In the genomic region with DNA sequence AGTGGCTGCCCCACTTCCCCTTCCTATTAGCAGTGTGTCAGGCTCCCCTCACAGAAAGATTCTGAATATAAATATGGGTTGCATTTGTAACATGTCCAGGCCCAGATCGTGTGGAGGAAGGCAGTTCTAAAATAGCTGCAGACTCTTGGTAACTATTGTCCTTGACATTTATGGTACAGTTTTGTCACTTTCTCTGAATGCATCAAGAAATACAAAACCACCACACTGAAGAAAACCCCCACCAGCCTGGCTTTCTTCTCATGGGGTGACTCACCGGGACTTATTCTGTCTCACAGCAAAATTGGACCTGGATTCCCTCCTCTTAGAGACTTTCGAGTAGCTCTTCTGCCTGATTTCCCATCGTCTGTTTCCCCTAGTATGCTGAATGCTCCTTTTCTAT, we compare ENCODE assay signal across 18 mouse cellular contexts.
DNase-seq lines count a peak whose midpoint lies in the region; ATAC-seq and TF ChIP-seq lines count a peak whose summit lies in the region.
"Had no signal": no experiment of that assay in that cellular context is flagged by ENCODE, and none has a peak within 500 bp of the region (broad histone marks: within the 10 kb centered on the region; RNA-seq: fewer than 3 reads in every experiment).

No protein-coding gene starts in this region.

- intact Hi-C loops in left cerebral cortex, postnatal 36 days (cut with DNase I) = no loop called here

- 52% methylated on average over 4 of the region's 4 CpGs for WGBS in forebrain, embryonic 14.5 days
- WGBS in forebrain, postnatal 0 days = 36% methylated on average over 4 of the region's 4 CpGs
- WGBS in hindbrain, embryonic 14.5 days = 52% methylated on average over 4 of the region's 4 CpGs

- no peaks in the 10 kb centered on the region for H3K27me3 ChIP-seq in forebrain, embryonic 14.5 days (replicated peaks; ENCODE audit: control insufficient read depth, insufficient read depth, low read length)
- no peaks in the 10 kb centered on the region for H3K27me3 ChIP-seq in forebrain, postnatal 0 days (ENCODE audit: insufficient read depth, low read length)
- H3K27me3 ChIP-seq in hindbrain, embryonic 14.5 days (ENCODE audit: control insufficient read depth, insufficient read depth, low read length) = no peaks in the 10 kb centered on the region
- H3K27me3 ChIP-seq: embryonic facial prominence, embryonic 13.5 days; heart, embryonic 15.5 days; hindbrain, embryonic 12.5 days; limb, embryonic 13.5 days had no signal

- ATAC-seq in forebrain, embryonic 14.5 days = no peak
- ATAC-seq in forebrain, postnatal 0 days = no peak
- peak; percentile 94 for ATAC-seq in frontal cortex, adult (ENCODE audit: low TSS enrichment)
- ATAC-seq in hindbrain, embryonic 14.5 days (ENCODE audit: low FRiP score) = no peak
- ATAC-seq: activated CD4-positive, CD25-positive, alpha-beta regulatory T cell, adult 4 months; intestine, postnatal 0 days; liver, postnatal 0 days had no signal

- DNase-seq in forebrain, embryonic 14.5 days (ENCODE audit: low spot score) = peak; percentile 2
- no peak for DNase-seq in forebrain, postnatal 0 days
- DNase-seq in layer of hippocampus, adult 9-10 months (ENCODE audit: low spot score) = peak; percentile 1
- DNase-seq in left cerebral cortex, postnatal 36 days (ENCODE audit: low spot score in 2 of 2) = peak; percentile 36 to 61
- DNase-seq in urinary bladder, postnatal 25 days (ENCODE audit: low spot score) = no peak
- no peak for DNase-seq in kidney, adult 18-20 months
- DNase-seq in hindbrain, embryonic 14.5 days (ENCODE audit: low spot score) = no peak
- DNase-seq: adrenal gland, postnatal 36 days; cerebellum, postnatal 36 days; kidney, postnatal 14 days; liver, postnatal 0 days had no signal

- H3K9ac ChIP-seq in forebrain, embryonic 14.5 days (ENCODE audit: low read length) = no peak overlapping the region
- H3K9ac ChIP-seq in forebrain, postnatal 0 days = no peak overlapping the region
- H3K9ac ChIP-seq in hindbrain, embryonic 14.5 days = no peak overlapping the region
- H3K9ac ChIP-seq: embryonic facial prominence, embryonic 13.5 days; heart, embryonic 15.5 days; hindbrain, embryonic 12.5 days; limb, embryonic 13.5 days; liver, postnatal 0 days had no signal

- H3K36me3 ChIP-seq in forebrain, embryonic 14.5 days (ENCODE audit: control insufficient read depth, insufficient read depth, low read length) = no peaks in the 10 kb centered on the region
- H3K36me3 ChIP-seq in forebrain, postnatal 0 days (ENCODE audit: insufficient read depth) = no peaks in the 10 kb centered on the region
- H3K36me3 ChIP-seq in hindbrain, embryonic 14.5 days (replicated peaks; ENCODE audit: control insufficient read depth, insufficient read depth) = no peaks in the 10 kb centered on the region
- H3K36me3 ChIP-seq: embryonic facial prominence, embryonic 13.5 days; heart, embryonic 15.5 days; hindbrain, embryonic 12.5 days; limb, embryonic 13.5 days had no signal

- no peak for TF ChIP-seq CTCF in forebrain, postnatal 0 days (IDR thresholded peaks at IDR 0.05; ENCODE audit: low read depth)

- H3K4me2 ChIP-seq in forebrain, embryonic 14.5 days (ENCODE audit: low read length) = no peak overlapping the region
- H3K4me2 ChIP-seq in forebrain, postnatal 0 days (ENCODE audit: low read depth) = no peak overlapping the region
- no peak overlapping the region for H3K4me2 ChIP-seq in hindbrain, embryonic 14.5 days (replicated peaks)
- H3K4me2 ChIP-seq: embryonic facial prominence, embryonic 13.5 days; heart, embryonic 15.5 days; hindbrain, embryonic 12.5 days; limb, embryonic 13.5 days had no signal

- no peak overlapping the region for H3K27ac ChIP-seq in forebrain, embryonic 14.5 days (ENCODE audit: low read depth, low read length)
- H3K27ac ChIP-seq in forebrain, postnatal 0 days (ENCODE audit: low read depth, low read length) = no peak overlapping the region
- H3K27ac ChIP-seq in hindbrain, embryonic 14.5 days = no peak overlapping the region
- H3K27ac ChIP-seq: embryonic facial prominence, embryonic 13.5 days; heart, embryonic 15.5 days; hindbrain, embryonic 12.5 days; limb, embryonic 13.5 days had no signal

- no peak overlapping the region for H3K4me3 ChIP-seq in forebrain, embryonic 14.5 days (ENCODE audit: low read depth, low read length)
- H3K4me3 ChIP-seq in forebrain, postnatal 0 days (ENCODE audit: low read depth, low read length) = no peak overlapping the region
- no peak overlapping the region for H3K4me3 ChIP-seq in hindbrain, embryonic 14.5 days (replicated peaks; ENCODE audit: low read length)
- H3K4me3 ChIP-seq: embryonic facial prominence, embryonic 13.5 days; heart, embryonic 15.5 days; hindbrain, embryonic 12.5 days; limb, embryonic 13.5 days had no signal

- H3K4me1 ChIP-seq in forebrain, embryonic 14.5 days (ENCODE audit: control insufficient read depth, insufficient read depth, low read length) = 0 out of 2 replicates have a peak, but pooled peaks cover 2% of the 10 kb centered on the region
- no peaks in the 10 kb centered on the region for H3K4me1 ChIP-seq in forebrain, postnatal 0 days (ENCODE audit: insufficient read depth)
- H3K4me1 ChIP-seq in hindbrain, embryonic 14.5 days (replicated peaks; ENCODE audit: control insufficient read depth, insufficient read depth, low read length) = no peaks in the 10 kb centered on the region
- H3K4me1 ChIP-seq: embryonic facial prominence, embryonic 13.5 days; heart, embryonic 15.5 days; hindbrain, embryonic 12.5 days had no signal

- H3K9me3 ChIP-seq in forebrain, embryonic 14.5 days (replicated peaks; ENCODE audit: control insufficient read depth, low read length) = no peaks in the 10 kb centered on the region
- H3K9me3 ChIP-seq in forebrain, postnatal 0 days (ENCODE audit: low read length) = no peaks in the 10 kb centered on the region
- no peaks in the 10 kb centered on the region for H3K9me3 ChIP-seq in hindbrain, embryonic 14.5 days (ENCODE audit: control insufficient read depth, low read length)
- H3K9me3 ChIP-seq: embryonic facial prominence, embryonic 13.5 days; heart, embryonic 15.5 days; hindbrain, embryonic 12.5 days; limb, embryonic 13.5 days had no signal

Comparison
In these comparisons a context has a peak if more than half of its experiments do, and no peak if none do; other contexts are left out.
1. DNase-seq: peak in forebrain, embryonic 14.5 days (single experiment), layer of hippocampus, adult 9-10 months (single experiment) and left cerebral cortex, postnatal 36 days (2 of 2); none in forebrain, postnatal 0 days (single experiment), urinary bladder, postnatal 25 days (single experiment), kidney, adult 18-20 months (single experiment) and hindbrain, embryonic 14.5 days (single experiment).